In genomic region chr17:63534576-63535265, GRCm38 (mm10) we compare ENCODE assay signal across 27 mouse cellular contexts. TPM values are rescaled to one million over a fixed set of nuclear protein-coding genes. Genes with fewer than 3 reads are reported as not detected.
DNase-seq lines count a peak whose midpoint lies in the region; ATAC-seq and TF ChIP-seq lines count a peak whose summit lies in the region.
"Had no signal": no experiment of that assay in that cellular context is flagged by ENCODE, and none has a peak within 500 bp of the region (broad histone marks: within the 10 kb centered on the region; RNA-seq: fewer than 3 reads in every experiment).

No protein-coding gene starts in this region.

- WGBS in heart, embryonic 12.5 days: 81% methylated on average over 17 of the region's 17 CpGs
- WGBS in thymus, adult 2 months: 95% methylated on average over 17 of the region's 17 CpGs
- 80% methylated on average over 17 of the region's 17 CpGs for WGBS in heart, embryonic 10.5 days

- no peak for TF ChIP-seq POLR2A in thymus, adult 2 months (IDR thresholded peaks at IDR 0.05; ENCODE audit: control insufficient read depth, extremely low read depth, insufficient read depth, low read length, poor library complexity)

- no peak overlapping the region for H3K4me2 ChIP-seq in heart, embryonic 12.5 days
- H3K4me2 ChIP-seq: embryonic facial prominence, embryonic 12.5 days; forebrain, embryonic 13.5 days; forebrain, embryonic 15.5 days had no signal

- no peak for ATAC-seq in heart, embryonic 12.5 days (ENCODE audit: insufficient number of reproducible peaks, low FRiP score)
- no peak for ATAC-seq in megakaryocyte-erythroid progenitor cell, adult 5-6 weeks (replicated peaks; ENCODE audit: low FRiP score, low TSS enrichment, poor library complexity, severe bottlenecking)
- ATAC-seq: CD4-positive, CD25-positive, alpha-beta regulatory T cell, adult 4 months; forebrain, embryonic 13.5 days; forebrain, embryonic 15.5 days; forebrain, postnatal 0 days; Patski had no signal

- H3K4me3 ChIP-seq in heart, embryonic 12.5 days: no peak overlapping the region
- no peak overlapping the region for H3K4me3 ChIP-seq in thymus, adult 2 months (ENCODE audit: control insufficient read depth, insufficient read depth, low read length)
- no peak overlapping the region for H3K4me3 ChIP-seq in heart, embryonic 10.5 days
- H3K4me3 ChIP-seq: embryonic facial prominence, embryonic 10.5 days; embryonic facial prominence, embryonic 12.5 days; forebrain, embryonic 13.5 days; forebrain, embryonic 15.5 days had no signal

- no peaks in the 10 kb centered on the region for H3K9me3 ChIP-seq in heart, embryonic 12.5 days (replicated peaks)
- no peaks in the 10 kb centered on the region for H3K9me3 ChIP-seq in heart, embryonic 10.5 days
- H3K9me3 ChIP-seq: embryonic facial prominence, embryonic 10.5 days; embryonic facial prominence, embryonic 12.5 days; forebrain, embryonic 13.5 days; forebrain, embryonic 15.5 days; G1E had no signal

- no peak overlapping the region for H3K9ac ChIP-seq in heart, embryonic 12.5 days
- H3K9ac ChIP-seq: embryonic facial prominence, embryonic 12.5 days; forebrain, embryonic 13.5 days; forebrain, embryonic 15.5 days; forebrain, postnatal 0 days had no signal

- H3K27me3 ChIP-seq in heart, embryonic 12.5 days (replicated peaks): no peaks in the 10 kb centered on the region
- no peaks in the 10 kb centered on the region for H3K27me3 ChIP-seq in thymus, adult 2 months (ENCODE audit: control insufficient read depth, insufficient read depth, low read length)
- H3K27me3 ChIP-seq in heart, embryonic 10.5 days (ENCODE audit: insufficient read depth, poor library complexity, severe bottlenecking): no peaks in the 10 kb centered on the region
- H3K27me3 ChIP-seq: CH12.LX; embryonic facial prominence, embryonic 12.5 days; forebrain, embryonic 15.5 days; Patski had no signal

- H3K4me1 ChIP-seq in heart, embryonic 12.5 days (replicated peaks): no peaks in the 10 kb centered on the region
- no peaks in the 10 kb centered on the region for H3K4me1 ChIP-seq in thymus, adult 2 months (replicated peaks; ENCODE audit: control insufficient read depth, insufficient read depth, low read length)
- H3K4me1 ChIP-seq in heart, embryonic 10.5 days: no peaks in the 10 kb centered on the region
- H3K4me1 ChIP-seq: embryonic facial prominence, embryonic 12.5 days; forebrain, embryonic 13.5 days had no signal

- peak; percentile 60 for DNase-seq in heart, adult 11 months
- DNase-seq in ES-CJ7 (ENCODE audit: low read depth, low spot score) (peak; percentile 72), R1 (ENCODE audit: low read depth, low spot score) (peak; percentile 51), ZHBTc4 (ENCODE audit: low read depth, low spot score) (peak; percentile 68)
- no peak for DNase-seq in thymus, adult 2 months
- DNase-seq in heart, embryonic 10.5 days (ENCODE audit: low spot score): no peak
- DNase-seq: adrenal gland, adult 2 months; adrenal gland, postnatal 10 days; adrenal gland, postnatal 25 days; B cell, adult 2 months; cerebellum, adult 11 months; cerebellum, adult 18-20 months; cerebellum, adult 8-10 months; cerebellum, adult 9-11 months; cerebellum, postnatal 14 days; cerebellum, postnatal 36 days; forebrain, postnatal 0 days had no signal

- H3K36me3 ChIP-seq in heart, embryonic 12.5 days: no peaks in the 10 kb centered on the region
- H3K36me3 ChIP-seq in thymus, adult 2 months (ENCODE audit: control insufficient read depth, insufficient read depth, low read length): no peaks in the 10 kb centered on the region
- H3K36me3 ChIP-seq in heart, embryonic 10.5 days: no peaks in the 10 kb centered on the region
- H3K36me3 ChIP-seq: embryonic facial prominence, embryonic 10.5 days; embryonic facial prominence, embryonic 12.5 days; forebrain, embryonic 15.5 days; G1E had no signal

- H3K27ac ChIP-seq in heart, embryonic 12.5 days (ENCODE audit: poor library complexity, severe bottlenecking): no peak overlapping the region
- no peak overlapping the region for H3K27ac ChIP-seq in thymus, adult 2 months (ENCODE audit: control insufficient read depth, insufficient read depth, low read length)
- no peak overlapping the region for H3K27ac ChIP-seq in heart, embryonic 10.5 days
- H3K27ac ChIP-seq: embryonic facial prominence, embryonic 10.5 days; embryonic facial prominence, embryonic 12.5 days; forebrain, embryonic 13.5 days; forebrain, embryonic 15.5 days had no signal

- no peak for TF ChIP-seq CTCF in thymus, adult 2 months (IDR thresholded peaks at IDR 0.05; ENCODE audit: borderline replicate concordance, control insufficient read depth, extremely low read depth, insufficient read depth, low read length, poor library complexity)

RNA-seq across cellular contexts. Expression of gene Fbxl17, which starts 34.9 kb away (rescaled TPM):
- 7.1 and 7.6 TPM in 2 replicates for polyA plus RNA-seq in heart, embryonic 12.5 days (2016; fragmentation: Nextera tagmentation; extraction: Ambion mirVana)
- polyA plus RNA-seq in thymus, adult 2 months (2012; rRNA removed): 7.3 and 9.8 TPM in 2 replicates
- 3.2 and 4.2 TPM in 2 replicates for polyA plus RNA-seq in heart, embryonic 10.5 days (2016; fragmentation: Nextera tagmentation; extraction: Ambion mirVana)
- total RNA-seq in megakaryocyte-erythroid progenitor cell, adult 5-6 weeks (2014; fragmentation: Nextera tagmentation): 5.2 and 12.5 TPM in 2 replicates
- total RNA-seq in megakaryocyte-erythroid progenitor cell, adult 5-6 weeks (2017): 3.7 and 7.6 TPM in 2 replicates

Comparison
In these comparisons a context has a peak if more than half of its experiments do, and no peak if none do; other contexts are left out.
1. DNase-seq: peak in heart, adult 11 months (single experiment), ES-CJ7 (single experiment), R1 (single experiment) and ZHBTc4 (single experiment); none in thymus, adult 2 months (single experiment) and heart, embryonic 10.5 days (single experiment).